Mouse (Mus musculus) MEL (cell line): ENCODE measurements around the gene Picalm. TPM values are rescaled to one million over a fixed set of nuclear protein-coding genes. Genes with fewer than 3 reads are reported as not detected.

Experiments used
- DNase-seq: peaks from one replicate; pipeline ENCODE4 v3.0.0; 2011; ENCODE audit warnings: low read depth, low spot score
- H3K27ac ChIP-seq: 2 replicates; pipeline ENCODE4 v1.5.1; 2012; ENCODE audit warnings: low read depth, mild to moderate bottlenecking, control low read depth, low read length, moderate library complexity; ENCODE audit not compliant: control insufficient read depth
- H3K27me3 ChIP-seq, 2 experiments: fragments of 150-350 bp in 1 of 2; sonication (generic) in 1 of 2; 2 replicates each; pipeline ENCODE4 v1.6.1; 2012; ENCODE audit warnings: low read length in 2 of 2, mild to moderate bottlenecking in 2 of 2, improper control_type of control experiment in 1 of 2, moderate library complexity in 1 of 2; ENCODE audit not compliant: insufficient read depth in 2 of 2, control insufficient read depth in 1 of 2
- H3K36me3 ChIP-seq, 2 experiments: 2 replicates each; pipeline ENCODE4 v1.6.1; 2012 to 2014; ENCODE audit warnings: low read length in 2 of 2, improper control_type of control experiment in 1 of 2, inconsistent platforms in 1 of 2, mild to moderate bottlenecking in 1 of 2; ENCODE audit not compliant: insufficient read depth in 2 of 2, control insufficient read depth in 1 of 2
- H3K4me1 ChIP-seq, 2 experiments: fragments of 150-350 bp in 1 of 2; sonication (generic) in 1 of 2; 2 replicates each; pipeline ENCODE4 v1.6.1; 2012; ENCODE audit warnings: low read length in 2 of 2, improper control_type of control experiment in 1 of 2, mild to moderate bottlenecking in 1 of 2; ENCODE audit not compliant: insufficient read depth in 2 of 2, control insufficient read depth in 1 of 2
- H3K4me3 ChIP-seq, 2 experiments: fragments of 150-350 bp in 1 of 2; sonication (generic) in 1 of 2; 2 replicates each; pipeline ENCODE4 v1.5.1; 2012; ENCODE audit warnings: low read depth in 2 of 2, low read length in 2 of 2, mild to moderate bottlenecking in 2 of 2, moderate library complexity in 2 of 2, control low read depth in 1 of 2, improper control_type of control experiment in 1 of 2; ENCODE audit not compliant: control insufficient read depth in 1 of 2, insufficient read depth in 1 of 2
- H3K79me2 ChIP-seq: 2 replicates; pipeline ENCODE4 v1.6.1; 2012; ENCODE audit warnings: mild to moderate bottlenecking, low read length, moderate library complexity; ENCODE audit not compliant: control insufficient read depth, poor library complexity, insufficient read depth
- H3K9ac ChIP-seq: 2 replicates; pipeline ENCODE4 v1.6.1; 2012; ENCODE audit warnings: low read depth, mild to moderate bottlenecking, control low read depth, low read length, moderate library complexity; ENCODE audit not compliant: control insufficient read depth, poor library complexity, severe bottlenecking
- H3K9me3 ChIP-seq: fragments of 150-350 bp; sonication (generic); replicated peaks from 2 replicates; pipeline ENCODE4 v1.6.1; 2012; ENCODE audit warnings: mild to moderate bottlenecking, low read length, improper control_type of control experiment, moderate library complexity; ENCODE audit not compliant: insufficient read depth
- BHLHE40 ChIP-seq: IDR thresholded peaks from 2 replicates; pipeline ENCODE4 v1.6.1; 2012; ENCODE audit warnings: low read depth, mild to moderate bottlenecking, inconsistent platforms, low read length, improper control_type of control experiment, borderline replicate concordance
- CHD1 ChIP-seq: IDR thresholded peaks from 2 replicates; pipeline ENCODE4 v1.6.1; 2012; ENCODE audit warnings: low read depth, mild to moderate bottlenecking, inconsistent platforms, low read length, improper control_type of control experiment
- CHD2 ChIP-seq: IDR thresholded peaks from 2 replicates; pipeline ENCODE4 v1.6.1; 2011; ENCODE audit warnings: low read length, improper control_type of control experiment
- CTCF ChIP-seq, 3 experiments: IDR thresholded peaks in 2 of 3; conservative IDR thresholded peaks in 1 of 3; 2 replicates each; pipeline ENCODE4 v1.5.1; 2011 to 2012; ENCODE audit warnings: low read length in 3 of 3, low read depth in 2 of 3, mild to moderate bottlenecking in 2 of 3, improper control_type of control experiment in 1 of 3, inconsistent platforms in 1 of 3, mixed read lengths in 1 of 3, moderate library complexity in 1 of 3; ENCODE audit not compliant: control insufficient read depth in 1 of 3, insufficient read depth in 1 of 3, poor library complexity in 1 of 3, severe bottlenecking in 1 of 3
- EP300 ChIP-seq, 2 experiments: IDR thresholded peaks; 2 replicates each; pipeline ENCODE4 v1.6.1; 2011; ENCODE audit warnings: improper control_type of control experiment in 2 of 2, low read length in 2 of 2, low read depth in 1 of 2, mild to moderate bottlenecking in 1 of 2
- ETS1 ChIP-seq: IDR thresholded peaks from 2 replicates; pipeline ENCODE4 v1.6.1; 2012; ENCODE audit warnings: low read depth, mild to moderate bottlenecking, inconsistent platforms, low read length, improper control_type of control experiment, moderate library complexity
- GATA1 ChIP-seq: IDR thresholded peaks from 2 replicates; pipeline ENCODE4 v1.6.1; 2011; ENCODE audit warnings: low read depth, low read length, improper control_type of control experiment
- HCFC1 ChIP-seq: IDR thresholded peaks from 2 replicates; pipeline ENCODE4 v1.6.1; 2012; ENCODE audit warnings: low read depth, mild to moderate bottlenecking, inconsistent platforms, low read length, improper control_type of control experiment, moderate library complexity
- JUND ChIP-seq: IDR thresholded peaks from 2 replicates; pipeline ENCODE4 v1.6.1; 2011; ENCODE audit warnings: low read depth, mild to moderate bottlenecking, improper control_type of control experiment, low read length
- MAFK ChIP-seq: IDR thresholded peaks from 2 replicates; pipeline ENCODE4 v1.6.1; 2011; ENCODE audit warnings: low read depth, mild to moderate bottlenecking, low read length, improper control_type of control experiment, borderline replicate concordance
- MAX ChIP-seq: IDR thresholded peaks from 2 replicates; pipeline ENCODE4 v1.6.1; 2011; ENCODE audit warnings: low read length, improper control_type of control experiment
- MEF2A ChIP-seq: IDR thresholded peaks from 2 replicates; pipeline ENCODE4 v1.6.1; 2014; ENCODE audit warnings: low read depth, mild to moderate bottlenecking, inconsistent platforms, low read length, improper control_type of control experiment; ENCODE audit not compliant: poor library complexity, insufficient replicate concordance, severe bottlenecking; ENCODE audit errors: extremely low read depth
- MXI1 ChIP-seq: IDR thresholded peaks from 2 replicates; pipeline ENCODE4 v1.6.1; 2011; ENCODE audit warnings: mild to moderate bottlenecking, low read depth, low read length, improper control_type of control experiment
- MYB ChIP-seq: IDR thresholded peaks from 2 replicates; pipeline ENCODE4 v1.6.1; 2011; ENCODE audit warnings: mild to moderate bottlenecking, low read depth, low read length, improper control_type of control experiment
- MYC ChIP-seq: IDR thresholded peaks from 2 replicates; pipeline ENCODE4 v1.6.1; 2011; ENCODE audit warnings: low read depth, mild to moderate bottlenecking, low read length, improper control_type of control experiment, moderate library complexity
- POLR2AphosphoS2 ChIP-seq: IDR thresholded peaks from 2 replicates; pipeline ENCODE4 v1.6.1; 2011; ENCODE audit warnings: low read length, improper control_type of control experiment
- POLR2AphosphoS5 ChIP-seq: IDR thresholded peaks from 2 replicates; pipeline ENCODE4 v1.6.1; 2012; ENCODE audit warnings: low read depth, borderline replicate concordance, mild to moderate bottlenecking, inconsistent platforms, low read length, moderate library complexity, mixed read lengths
- RAD21 ChIP-seq: IDR thresholded peaks from 2 replicates; pipeline ENCODE4 v1.6.1; 2011; ENCODE audit warnings: mild to moderate bottlenecking, low read depth, low read length, improper control_type of control experiment
- RCOR1 ChIP-seq: IDR thresholded peaks from 2 replicates; pipeline ENCODE4 v1.6.1; 2012; ENCODE audit warnings: low read depth, mild to moderate bottlenecking, inconsistent platforms, low read length, improper control_type of control experiment
- SIN3A ChIP-seq: IDR thresholded peaks from 2 replicates; pipeline ENCODE4 v1.6.1; 2012; ENCODE audit warnings: low read length, improper control_type of control experiment, inconsistent platforms
- SMC3 ChIP-seq: IDR thresholded peaks from 2 replicates; pipeline ENCODE4 v1.6.1; 2011; ENCODE audit warnings: low read depth, low read length, improper control_type of control experiment
- TAL1 ChIP-seq: IDR thresholded peaks from 2 replicates; pipeline ENCODE4 v1.6.1; 2012; ENCODE audit warnings: mild to moderate bottlenecking, inconsistent platforms, low read length, moderate library complexity, mixed read lengths
- TCF12 ChIP-seq: IDR thresholded peaks from 2 replicates; pipeline ENCODE4 v1.6.1; 2014; ENCODE audit warnings: low read depth, mild to moderate bottlenecking, inconsistent platforms, low read length, improper control_type of control experiment, moderate library complexity
- UBTF ChIP-seq: IDR thresholded peaks from 2 replicates; pipeline ENCODE4 v1.6.1; 2012; ENCODE audit warnings: low read depth, mild to moderate bottlenecking, inconsistent platforms, low read length, improper control_type of control experiment, moderate library complexity, borderline replicate concordance; ENCODE audit not compliant: insufficient read depth
- USF1 ChIP-seq: IDR thresholded peaks from 2 replicates; pipeline ENCODE4 v1.6.1; 2014; ENCODE audit warnings: low read depth, mild to moderate bottlenecking, inconsistent platforms, low read length, improper control_type of control experiment, moderate library complexity
- USF2 ChIP-seq, 2 experiments: IDR thresholded peaks; 2 replicates each; pipeline ENCODE4 v1.6.1; 2011 to 2012; ENCODE audit warnings: improper control_type of control experiment in 2 of 2, low read length in 2 of 2, borderline replicate concordance in 1 of 2, inconsistent platforms in 1 of 2, low read depth in 1 of 2, mild to moderate bottlenecking in 1 of 2; ENCODE audit not compliant: insufficient read depth in 1 of 2
- ZC3H11A ChIP-seq: IDR thresholded peaks from 2 replicates; pipeline ENCODE4 v1.6.1; 2012; ENCODE audit warnings: low read depth, mild to moderate bottlenecking, inconsistent platforms, low read length, improper control_type of control experiment
- ZKSCAN1 ChIP-seq: IDR thresholded peaks from 2 replicates; pipeline ENCODE4 v1.6.1; 2012; ENCODE audit warnings: low read depth, mild to moderate bottlenecking, inconsistent platforms, low read length, improper control_type of control experiment, moderate library complexity
- ZMIZ1 ChIP-seq: IDR thresholded peaks from 2 replicates; pipeline ENCODE4 v1.6.1; 2012; ENCODE audit warnings: low read depth, mild to moderate bottlenecking, inconsistent platforms, low read length, improper control_type of control experiment, moderate library complexity
- polyA plus RNA-seq, 2 experiments: library from polyadenylated mRNA; stranded (reverse) in 1 of 2; unstranded in 1 of 2; fragments of >175 nt in 1 of 2; fragments of >200 nt in 1 of 2; gene quantifications; 2 replicates each; pipeline versions ENCODE4 v1.2.1 to v1.2.4; 2012; ENCODE audit warnings: low replicate concordance in 2 of 2, low read depth in 1 of 2; ENCODE audit not compliant: insufficient read length in 2 of 2, insufficient read depth in 1 of 2, missing spikeins in 1 of 2
- total RNA-seq: library from RNA; depleted of rRNA; stranded (reverse); fragments of 300-350 nt; gene quantifications from 2 replicates; pipeline ENCODE4 v1.2.3, GENCODE M21; 2012

The Picalm gene
- total and polyA plus RNA-seq, 3 experiments: 53.4 to 78.9 (median 74.9) TPM

DNA sequence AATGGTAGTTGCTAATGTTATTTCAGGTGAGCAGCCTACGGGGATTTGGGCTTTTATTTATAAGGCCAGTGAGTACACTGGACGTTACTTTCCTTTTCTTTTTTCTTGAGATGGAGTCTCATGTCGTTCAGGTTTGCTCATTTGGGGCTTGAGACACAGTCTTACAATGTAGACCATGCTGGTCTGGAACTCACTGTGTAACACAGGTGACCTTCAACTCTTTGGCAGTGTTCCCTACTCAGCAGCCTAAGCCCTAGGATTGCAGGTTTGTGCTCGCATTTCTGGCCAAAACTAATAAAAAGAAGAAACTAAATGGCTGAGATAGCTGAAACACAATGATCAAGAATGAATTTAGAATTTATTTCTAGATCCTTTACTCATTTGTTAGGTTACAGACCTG, 15.9 kb downstream of the Picalm start:
- H3K27me3 ChIP-seq: no peaks in the 10 kb centered on the region
- peak overlapping the region; percentile 43 for H3K9ac ChIP-seq
- DNase-seq: no peak
- peak overlapping the region; percentile 21 to 27; a peak in 3 of 4 replicates for H3K4me3 ChIP-seq
- H3K79me2 ChIP-seq: peaks cover 45% of the 10 kb centered on the region
- TF ChIP-seq CHD1 (no peak), TCF12 (no peak), MYB (no peak), POLR2AphosphoS2 (no peak), MAX (no peak), MYC (no peak), HCFC1 (no peak), POLR2AphosphoS5 (no peak), MAFK (no peak), TAL1 (no peak), ETS1 (no peak), ZC3H11A (no peak), CHD2 (no peak), MEF2A (no peak), RAD21 (no peak), SIN3A (no peak)
- H3K4me1 ChIP-seq: peaks cover 14 to 44% of the 10 kb centered on the region in 2 experiments
- peak overlapping the region; percentile 77 for H3K27ac ChIP-seq
- H3K9me3 ChIP-seq: no peaks in the 10 kb centered on the region
- peaks cover 0 to 51% of the 10 kb centered on the region in 2 experiments; a peak in 2 of 4 replicates for H3K36me3 ChIP-seq

DNA sequence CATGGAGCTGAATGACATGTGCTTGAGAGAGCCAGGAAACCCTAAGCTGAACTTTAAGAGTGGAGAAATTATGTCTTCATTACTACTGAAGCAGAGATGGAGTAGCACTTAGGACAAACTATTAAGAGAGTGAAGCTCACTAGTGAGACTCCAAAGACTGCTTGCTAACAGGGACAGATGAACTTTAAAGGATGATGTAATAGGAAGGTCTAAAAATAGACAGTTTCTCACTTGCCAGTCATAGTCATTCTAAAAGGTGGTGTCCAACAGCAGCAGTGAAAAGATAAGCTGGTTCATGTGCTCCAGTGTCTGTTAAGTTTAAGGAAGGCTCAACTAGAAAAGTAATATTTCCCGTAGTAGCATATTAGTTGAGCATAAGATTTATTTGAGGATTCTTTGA, 16.3 kb downstream of the Picalm start:
- Histone ChIP-seq H3K27ac (peak overlapping the region; percentile 77), H3K4me3 (peak overlapping the region in 1 of 2 experiments; percentile 34; a peak in 2 of 4 replicates), H3K4me1 (peaks cover 14 to 44% of the 10 kb centered on the region in 2 experiments), H3K36me3 (peaks cover 0 to 49% of the 10 kb centered on the region in 2 experiments; a peak in 3 of 4 replicates), H3K9me3 (no peaks in the 10 kb centered on the region), H3K27me3 (no peaks in the 10 kb centered on the region), H3K9ac (peak overlapping the region; percentile 43), H3K79me2 (peaks cover 44% of the 10 kb centered on the region)
- TF ChIP-seq EP300 (IDR thresholded peaks at IDR 0.05; ENCODE audit: low read depth in 1 of 2, low read length in 2 of 2) (peak; percentile 77 to 88), ZMIZ1 (no peak), MXI1 (peak; percentile 83), MEF2A (peak; percentile 97), GATA1 (peak; percentile 83), ETS1 (peak; percentile 100), TAL1 (peak; percentile 73), UBTF (no peak), POLR2AphosphoS2 (no peak; the same call in 1 of the 2 replicates), SMC3 (no peak), MAX (peak; percentile 75), ZC3H11A (no peak), CHD1 (no peak), ZKSCAN1 (no peak), MYC (peak; percentile 87), MYB (no peak; the same call in 1 of the 2 replicates), JUND (0 out of 2 replicates have a peak, but pooled peaks have one; percentile 45), BHLHE40 (peak; percentile 82; the same call in 1 of the 2 replicates), USF1 (peak; percentile 56; the same call in 1 of the 2 replicates), SIN3A (peak; percentile 92), USF2 (IDR thresholded peaks at IDR 0.05; ENCODE audit: borderline replicate concordance in 1 of 2, insufficient read depth in 1 of 2, low read depth in 1 of 2, low read length in 2 of 2) (no peak; a peak in 1 of 4 replicates), RCOR1 (peak; percentile 73), TCF12 (peak; percentile 69), CTCF (IDR thresholded peaks at IDR 0.05 in 2 of 3, conservative IDR thresholded peaks at IDR 0.05 in 1 of 3; ENCODE audit: control insufficient read depth in 1 of 3, insufficient read depth in 1 of 3, low read depth in 2 of 3, low read length in 3 of 3, poor library complexity in 1 of 3, severe bottlenecking in 1 of 3) (no peak), CHD2 (no peak)
- DNase-seq: peak; percentile 86
